Mouse (Mus musculus) CH12.LX (cell line): Measurements from ENCODE around the gene Nmrk1. TPM values are rescaled to one million over a fixed set of nuclear protein-coding genes. Genes with fewer than 3 reads are reported as not detected.

ENCODE experiments used
- DNase-seq: peaks from one replicate; pipeline ENCODE4 v3.0.0-alpha.2; 2013; ENCODE audit errors: extremely low read depth
- H3K27ac ChIP-seq: 2 replicates; pipeline ENCODE4 v1.5.1; 2012; ENCODE audit warnings: low read depth, mild to moderate bottlenecking, control low read depth, moderate library complexity; ENCODE audit not compliant: insufficient read depth
- H3K27me3 ChIP-seq: replicated peaks from 2 replicates; pipeline ENCODE3; 2012; ENCODE audit warnings: inconsistent platforms
- H3K36me3 ChIP-seq, 2 experiments: replicated peaks in 1 of 2; 2 replicates each; pipeline versions ENCODE3 to v1.6.1; 2012; ENCODE audit warnings: inconsistent platforms in 1 of 2, low read length in 1 of 2, mild to moderate bottlenecking in 1 of 2, mixed read lengths in 1 of 2, moderate library complexity in 1 of 2; ENCODE audit not compliant: control insufficient read depth in 1 of 2, insufficient read depth in 1 of 2
- H3K4me1 ChIP-seq, 2 experiments: 2 replicates each; pipeline ENCODE4 v1.6.1; 2012; ENCODE audit warnings: inconsistent platforms in 1 of 2, moderate library complexity in 1 of 2; ENCODE audit not compliant: insufficient read depth in 2 of 2, control insufficient read depth in 1 of 2
- H3K4me2 ChIP-seq: 2 replicates; pipeline ENCODE4 v1.6.1; 2012; ENCODE audit warnings: low read depth, mild to moderate bottlenecking, control low read depth; ENCODE audit not compliant: poor library complexity, insufficient read depth, severe bottlenecking
- H3K4me3 ChIP-seq, 3 experiments: fragments of 150-350 bp in 1 of 3; sonication (generic) in 1 of 3; replicated peaks in 1 of 3; 2 replicates each; pipeline versions ENCODE3 to v1.5.1; 2011 to 2012; ENCODE audit warnings: low read depth in 2 of 3, low read length in 2 of 3, mild to moderate bottlenecking in 2 of 3, moderate library complexity in 2 of 3, control low read depth in 1 of 3, improper control_type of control experiment in 1 of 3, inconsistent platforms in 1 of 3, mixed read lengths in 1 of 3; ENCODE audit not compliant: poor library complexity in 1 of 3
- H3K79me2 ChIP-seq: replicated peaks from 2 replicates; pipeline ENCODE4 v1.6.1; 2012; ENCODE audit warnings: mild to moderate bottlenecking, moderate library complexity; ENCODE audit not compliant: control insufficient read depth, poor library complexity, insufficient read depth, severe bottlenecking; ENCODE audit errors: extremely low read depth
- H3K9ac ChIP-seq: 2 replicates; pipeline ENCODE4 v1.6.1; 2012; ENCODE audit warnings: low read depth, mild to moderate bottlenecking, control low read depth, moderate library complexity; ENCODE audit not compliant: insufficient read depth
- H3K9me3 ChIP-seq: replicated peaks from 2 replicates; pipeline ENCODE3; 2012; ENCODE audit warnings: low read length, inconsistent platforms, mixed read lengths
- BHLHE40 ChIP-seq: IDR thresholded peaks from 2 replicates; pipeline ENCODE4 v1.6.1; 2011; ENCODE audit warnings: mild to moderate bottlenecking, low read depth, low read length, improper control_type of control experiment
- CHD1 ChIP-seq: IDR thresholded peaks from 2 replicates; pipeline ENCODE4 v1.6.1; 2012; ENCODE audit warnings: low read depth, low read length, improper control_type of control experiment, inconsistent platforms
- CHD2 ChIP-seq: IDR thresholded peaks from 2 replicates; pipeline ENCODE4 v1.6.1; 2011; ENCODE audit warnings: low read length, improper control_type of control experiment
- CTCF ChIP-seq, 2 experiments: IDR thresholded peaks in 1 of 2; conservative IDR thresholded peaks in 1 of 2; 2 replicates each; pipeline ENCODE4 v1.5.1; 2011 to 2012; ENCODE audit warnings: low read depth in 2 of 2, low read length in 2 of 2, improper control_type of control experiment in 1 of 2, inconsistent platforms in 1 of 2, mild to moderate bottlenecking in 1 of 2, moderate library complexity in 1 of 2
- E2F4 ChIP-seq: IDR thresholded peaks from 2 replicates; pipeline ENCODE4 v1.6.1; 2011; ENCODE audit warnings: low read depth, low read length, improper control_type of control experiment; ENCODE audit not compliant: insufficient replicate concordance
- GABPA ChIP-seq: IDR thresholded peaks from 2 replicates; pipeline ENCODE4 v1.6.1; 2012; ENCODE audit warnings: low read depth, low read length, improper control_type of control experiment, inconsistent platforms; ENCODE audit not compliant: insufficient replicate concordance
- IRF4 ChIP-seq: IDR thresholded peaks from 2 replicates; pipeline ENCODE4 v1.6.1; 2014; ENCODE audit warnings: low read depth, mild to moderate bottlenecking, inconsistent platforms, low read length, improper control_type of control experiment
- JUN ChIP-seq: IDR thresholded peaks from 2 replicates; pipeline ENCODE4 v1.6.1; 2011; ENCODE audit warnings: low read depth, mild to moderate bottlenecking, low read length, improper control_type of control experiment, moderate library complexity; ENCODE audit not compliant: insufficient read depth
- MAX ChIP-seq: IDR thresholded peaks from 2 replicates; pipeline ENCODE4 v1.6.1; 2011; ENCODE audit warnings: low read length, improper control_type of control experiment
- MAZ ChIP-seq: IDR thresholded peaks from 2 replicates; pipeline ENCODE4 v1.6.1; 2012; ENCODE audit warnings: low read depth, mild to moderate bottlenecking, inconsistent platforms, low read length, improper control_type of control experiment, moderate library complexity
- MYC ChIP-seq: IDR thresholded peaks from 2 replicates; pipeline ENCODE4 v1.6.1; 2011; ENCODE audit warnings: low read depth, mild to moderate bottlenecking, improper control_type of control experiment, low read length
- NELFE ChIP-seq: IDR thresholded peaks from 2 replicates; pipeline ENCODE4 v1.6.1; 2011; ENCODE audit warnings: low read depth, low read length, improper control_type of control experiment
- PAX5 ChIP-seq: IDR thresholded peaks from 2 replicates; pipeline ENCODE4 v1.6.1; 2012; ENCODE audit warnings: low read length, inconsistent platforms, mixed read lengths
- POLR2A ChIP-seq: IDR thresholded peaks from 2 replicates; pipeline ENCODE4 v1.6.1; 2011; ENCODE audit warnings: low read depth, mild to moderate bottlenecking, improper control_type of control experiment, low read length
- RAD21 ChIP-seq: IDR thresholded peaks from 2 replicates; pipeline ENCODE4 v1.6.1; 2011; ENCODE audit warnings: low read depth, mild to moderate bottlenecking, low read length, improper control_type of control experiment, moderate library complexity
- SIN3A ChIP-seq: IDR thresholded peaks from 2 replicates; pipeline ENCODE4 v1.6.1; 2012; ENCODE audit warnings: low read length, improper control_type of control experiment, inconsistent platforms
- TBP ChIP-seq: conservative IDR thresholded peaks from 2 replicates; pipeline ENCODE4 v1.6.1; 2011; ENCODE audit warnings: low read depth, low read length, improper control_type of control experiment
- TCF12 ChIP-seq: IDR thresholded peaks from 2 replicates; pipeline ENCODE4 v1.6.1; 2014; ENCODE audit warnings: low read depth, mild to moderate bottlenecking, inconsistent platforms, low read length, improper control_type of control experiment
- UBTF ChIP-seq: IDR thresholded peaks from 2 replicates; pipeline ENCODE4 v1.6.1; 2012; ENCODE audit warnings: low read depth, mild to moderate bottlenecking, inconsistent platforms, low read length, improper control_type of control experiment, moderate library complexity
- USF1 ChIP-seq: IDR thresholded peaks from 2 replicates; pipeline ENCODE4 v1.6.1; 2014; ENCODE audit warnings: low read depth, mild to moderate bottlenecking, inconsistent platforms, low read length, improper control_type of control experiment
- USF2 ChIP-seq: conservative IDR thresholded peaks from 2 replicates; pipeline ENCODE4 v1.6.1; 2011; ENCODE audit warnings: low read depth, low read length, improper control_type of control experiment
- ZC3H11A ChIP-seq: IDR thresholded peaks from 2 replicates; pipeline ENCODE4 v1.6.1; 2012; ENCODE audit warnings: low read depth, mild to moderate bottlenecking, inconsistent platforms, low read length, improper control_type of control experiment
- ZKSCAN1 ChIP-seq: IDR thresholded peaks from 2 replicates; pipeline ENCODE4 v1.6.1; 2012; ENCODE audit warnings: low read depth, inconsistent platforms, low read length, improper control_type of control experiment, borderline replicate concordance
- dilution Hi-C: fragments of 300-500 bp; cut with MboI; formaldehyde crosslinking; loops from 2 replicates; pipeline ENCODE4 v1.14.3; 2020; ENCODE audit warnings: low sequenced_read_pairs; ENCODE audit not compliant: extremely low pct_unique_long_range_greater_than_20kb, extremely low pct_ligation_motif_present
- in situ Hi-C: fragments of 300-500 bp; cut with MboI; formaldehyde crosslinking; loops from 3 replicates; pipeline ENCODE4 v1.14.3; 2019; ENCODE audit warnings: low sequenced_read_pairs, low pct_ligation_motif_present, low pct_unique_long_range_greater_than_20kb, mixed read lengths
- polyA plus RNA-seq: library from polyadenylated mRNA; unstranded; fragments of >175 nt; gene quantifications from 2 replicates; pipeline ENCODE4 v1.2.1, GENCODE M21; 2012; ENCODE audit warnings: low read depth; ENCODE audit not compliant: insufficient read length
- total RNA-seq, 2 experiments: library from RNA; depleted of rRNA; stranded (reverse); fragments of 300-350 nt in 1 of 2; fragments of >200 nt in 1 of 2; gene quantifications; 2 replicates each; pipeline ENCODE4 v1.2.3; 2012 to 2014

The Nmrk1 gene
- total and polyA plus RNA-seq, 3 experiments, result 9.7 to 10.1 (median 9.8) TPM

DNA sequence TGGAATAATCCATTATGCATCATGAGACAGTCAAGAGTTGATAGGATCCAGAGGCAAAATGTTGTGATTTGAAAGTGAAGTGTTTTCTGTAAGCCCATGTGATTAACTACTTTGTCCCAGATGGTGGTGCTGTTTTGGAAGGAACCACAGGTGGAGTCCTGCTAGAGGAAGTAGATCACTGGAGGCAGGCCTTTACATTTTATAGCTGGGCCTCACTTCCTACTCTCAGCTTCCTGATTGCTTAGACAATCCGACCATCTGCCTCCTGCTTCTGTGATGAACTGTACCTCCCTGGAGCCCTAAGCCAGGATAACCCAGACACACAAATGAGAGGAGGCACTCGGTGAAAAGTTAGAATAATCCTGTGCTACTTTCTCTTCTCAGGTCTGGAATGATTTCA, 32.2 kb downstream of the Nmrk1 start (continued):
- TF ChIP-seq JUN, result no peak
- TF ChIP-seq POLR2A, result peak; percentile 47
- no peak; the same call in none of the 2 replicates for TF ChIP-seq RAD21

DNA sequence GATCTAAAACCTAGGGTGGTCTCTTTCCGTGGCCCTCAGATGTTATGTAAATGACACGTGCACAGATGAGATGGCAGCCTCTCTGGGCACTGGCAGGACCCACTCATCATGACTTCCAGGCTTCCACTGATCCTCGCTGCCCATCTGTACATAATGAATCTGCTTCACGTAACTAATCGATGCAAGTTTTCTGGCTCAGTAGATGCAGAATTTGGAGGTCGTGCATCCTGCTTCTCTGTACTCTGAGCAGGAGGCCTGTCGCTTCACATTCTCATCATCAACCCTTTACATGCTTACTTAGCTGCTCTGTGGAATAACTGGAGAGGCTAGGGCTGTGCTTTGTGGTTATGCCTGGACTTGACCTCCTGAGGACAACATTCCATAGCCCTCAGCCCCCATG, 35.2 kb downstream of the Nmrk1 start:
- no peak for TF ChIP-seq CHD1
- no peak for TF ChIP-seq NELFE
- TF ChIP-seq E2F4, result no peak
- TF ChIP-seq USF2, result no peak
- no peak for TF ChIP-seq MAZ
- no peak for TF ChIP-seq ZKSCAN1
- no peak for TF ChIP-seq MAX
- TF ChIP-seq SIN3A, result no peak
- no peak for TF ChIP-seq BHLHE40
- TF ChIP-seq MYC, result no peak
- no peak for TF ChIP-seq TBP
- no peak for TF ChIP-seq UBTF
- TF ChIP-seq POLR2A, result no peak
- no peak for TF ChIP-seq GABPA
- Histone ChIP-seq H3K27me3 (no peaks in the 10 kb centered on the region), H3K36me3 (no peaks in the 10 kb centered on the region), H3K4me2 (no peak overlapping the region), H3K9me3 (no peaks in the 10 kb centered on the region), H3K9ac (no peak overlapping the region), H3K79me2 (peaks cover 10% of the 10 kb centered on the region), H3K27ac (no peak overlapping the region), H3K4me1 (peaks cover 2 to 23% of the 10 kb centered on the region in 2 experiments; a peak in 3 of 4 replicates), H3K4me3 (no peak overlapping the region)
- in situ Hi-C loops (no loop called here), dilution Hi-C loops (no loop called here)
- no peak for DNase-seq

DNA sequence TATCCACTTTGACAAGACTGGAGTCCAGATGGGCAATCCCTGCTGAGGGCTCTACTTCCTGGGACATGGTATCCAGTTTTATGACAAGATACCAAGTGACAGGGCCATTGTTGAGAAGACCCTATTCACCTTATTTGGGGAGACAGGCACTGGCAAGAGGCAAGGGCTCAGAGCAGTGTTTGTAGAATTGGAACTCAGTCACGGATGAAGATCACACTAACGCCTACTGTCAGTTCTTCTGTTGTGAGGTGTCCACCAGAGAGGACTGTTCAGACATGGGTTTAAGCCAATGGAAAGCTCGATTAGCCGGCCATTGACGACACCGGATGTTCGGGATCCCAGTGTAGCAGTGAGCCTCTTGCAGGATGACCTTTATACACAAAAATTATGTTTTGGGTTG, 37.8 kb downstream of the Nmrk1 start:
- Histone ChIP-seq H3K79me2 (peaks cover 34% of the 10 kb centered on the region), H3K36me3 (peaks cover 0 to 6% of the 10 kb centered on the region in 2 experiments), H3K27ac (no peak overlapping the region), H3K9me3 (no peaks in the 10 kb centered on the region), H3K9ac (no peak overlapping the region), H3K4me3 (no peak overlapping the region), H3K4me2 (no peak overlapping the region), H3K27me3 (no peaks in the 10 kb centered on the region), H3K4me1 (peaks cover 4 to 32% of the 10 kb centered on the region in 2 experiments; a peak in 3 of 4 replicates)
- no peak for DNase-seq
- dilution Hi-C loops, result no loop called here
- in situ Hi-C loops, result no loop called here
- TF ChIP-seq GABPA (no peak), CTCF (conservative IDR thresholded peaks at IDR 0.05 in 1 of 2, IDR thresholded peaks at IDR 0.05 in 1 of 2; ENCODE audit: low read depth in 2 of 2, low read length in 2 of 2) (no peak), PAX5 (no peak), UBTF (no peak), IRF4 (no peak), USF2 (no peak), USF1 (no peak), MAZ (no peak), CHD2 (no peak), TCF12 (no peak), BHLHE40 (no peak), ZC3H11A (no peak)
